Comparison of ENCODE assay signal across 8 mouse cellular contexts in genomic region chr11:88164213-88164723, GRCm38 (mm10). TPM values are rescaled to one million over a fixed set of nuclear protein-coding genes. Genes with fewer than 3 reads are reported as not detected.
DNase-seq lines count a peak whose midpoint lies in the region; ATAC-seq and TF ChIP-seq lines count a peak whose summit lies in the region.
"Had no signal": no experiment of that assay in that cellular context is flagged by ENCODE, and none has a peak within 500 bp of the region (broad histone marks: within the 10 kb centered on the region; RNA-seq: fewer than 3 reads in every experiment).

No protein-coding gene starts in this region.

- H3K9me3 ChIP-seq in E14TG2a.4 (ENCODE audit: low read length): no peaks in the 10 kb centered on the region
- H3K9me3 ChIP-seq in embryonic facial prominence, embryonic 10.5 days: no peaks in the 10 kb centered on the region
- H3K9me3 ChIP-seq in liver, postnatal 0 days (ENCODE audit: low read length): no peaks in the 10 kb centered on the region

- TF ChIP-seq CTCF in kidney, adult 2 months (conservative IDR thresholded peaks at IDR 0.05; ENCODE audit: insufficient read depth, insufficient read length, low read depth, low read length): no peak
- TF ChIP-seq CTCF in E14TG2a.4 (conservative IDR thresholded peaks at IDR 0.05; ENCODE audit: low read length): no peak
- TF ChIP-seq CTCF in liver, postnatal 0 days (IDR thresholded peaks at IDR 0.05; ENCODE audit: low read depth): no peak

- no peaks in the 10 kb centered on the region for H3K36me3 ChIP-seq in kidney, adult 2 months (ENCODE audit: control insufficient read depth, insufficient read depth, low read length)
- no peaks in the 10 kb centered on the region for H3K36me3 ChIP-seq in E14TG2a.4 (ENCODE audit: insufficient read depth, low read length)
- H3K36me3 ChIP-seq in embryonic facial prominence, embryonic 10.5 days (replicated peaks): no peaks in the 10 kb centered on the region
- no peaks in the 10 kb centered on the region for H3K36me3 ChIP-seq in liver, postnatal 0 days (replicated peaks; ENCODE audit: insufficient read depth, low read length)

- 58% methylated on average over 7 of the region's 7 CpGs for WGBS in kidney, adult 2 months
- WGBS in embryonic facial prominence, embryonic 10.5 days: 89% methylated on average over 7 of the region's 7 CpGs
- WGBS in liver, postnatal 0 days (ENCODE audit: insufficient replicate concordance): 40% methylated on average over 7 of the region's 7 CpGs

- no peaks in the 10 kb centered on the region for H3K27me3 ChIP-seq in kidney, adult 2 months (replicated peaks; ENCODE audit: control insufficient read depth, insufficient read depth, low read length)
- peaks cover 19% of the 10 kb centered on the region for H3K27me3 ChIP-seq in E14TG2a.4 (ENCODE audit: insufficient read depth, low read length)
- peaks cover 17% of the 10 kb centered on the region for H3K27me3 ChIP-seq in embryonic facial prominence, embryonic 10.5 days (replicated peaks; ENCODE audit: low read depth, poor library complexity, severe bottlenecking)
- 0 out of 2 replicates have a peak, but pooled peaks cover 3% of the 10 kb centered on the region for H3K27me3 ChIP-seq in liver, postnatal 0 days (ENCODE audit: insufficient read depth, low read length)

- peak overlapping the region; percentile 91 for H3K27ac ChIP-seq in kidney, adult 2 months (ENCODE audit: insufficient read depth, low read depth, low read length)
- H3K27ac ChIP-seq in embryonic facial prominence, embryonic 10.5 days (replicated peaks): peak overlapping the region; percentile 82
- H3K27ac ChIP-seq in liver, postnatal 0 days (ENCODE audit: low read depth): peak overlapping the region; percentile 23; the same call in 1 of the 2 replicates

- H3K9ac ChIP-seq in liver, postnatal 0 days (replicated peaks): no peak overlapping the region

- no peak overlapping the region for H3K4me3 ChIP-seq in kidney, adult 2 months (ENCODE audit: insufficient read depth, low read depth, low read length)
- H3K4me3 ChIP-seq in E14TG2a.4 (replicated peaks; ENCODE audit: low read length): peak overlapping the region; percentile 67
- no peak overlapping the region for H3K4me3 ChIP-seq in embryonic facial prominence, embryonic 10.5 days
- no peak overlapping the region for H3K4me3 ChIP-seq in liver, postnatal 0 days (ENCODE audit: low read depth, low read length)

- peaks cover 37% of the 10 kb centered on the region for H3K4me1 ChIP-seq in kidney, adult 2 months (ENCODE audit: control insufficient read depth, insufficient read depth, low read length)
- H3K4me1 ChIP-seq in E14TG2a.4 (replicated peaks; ENCODE audit: low read depth, low read length): peaks cover 70% of the 10 kb centered on the region
- H3K4me1 ChIP-seq in embryonic facial prominence, embryonic 10.5 days: peaks cover 82% of the 10 kb centered on the region
- peaks cover 18% of the 10 kb centered on the region for H3K4me1 ChIP-seq in liver, postnatal 0 days (ENCODE audit: insufficient read depth)

- ATAC-seq in liver, postnatal 0 days: peak; percentile 18; the same call in 1 of the 2 replicates
- no peak for ATAC-seq in inflammation-experienced regulatory T-cells, adult 6 months

- no peak for TF ChIP-seq EP300 in liver, postnatal 0 days (IDR thresholded peaks at IDR 0.05; ENCODE audit: low read depth)

- DNase-seq in kidney, adult 2 months: no peak
- DNase-seq in kidney, postnatal 10 days: no peak
- DNase-seq in embryonic facial prominence, embryonic 10.5 days (ENCODE audit: low spot score): no peak
- no peak for DNase-seq in liver, postnatal 0 days
- no peak for DNase-seq in right cerebral cortex, postnatal 36 days (ENCODE audit: low spot score in 2 of 2)
- DNase-seq: right cerebral cortex, postnatal 4 days had no signal

- no peak for TF ChIP-seq POLR2A in kidney, adult 2 months (IDR thresholded peaks at IDR 0.05; ENCODE audit: low read depth, low read length)

- no peak overlapping the region for H3K4me2 ChIP-seq in liver, postnatal 0 days (ENCODE audit: low read depth, low read length)

RNA-seq across cellular contexts. Expression of gene Mrps23, which starts 39.9 kb away (rescaled TPM):
- polyA plus RNA-seq in kidney, adult 2 months (2012; rRNA removed): 53.0 and 61.6 TPM in 2 replicates
- polyA plus RNA-seq in embryonic facial prominence, embryonic 10.5 days (2016; fragmentation: Nextera tagmentation; extraction: Ambion mirVana): 60.4 and 71.7 TPM in 2 replicates
- polyA plus RNA-seq in liver, postnatal 0 days (2015; fragmentation: Nextera tagmentation; extraction: Ambion mirVana): 28.7 and 29.3 TPM in 2 replicates
- polyA plus RNA-seq in inflammation-experienced regulatory T-cells, adult 6 months (2017; shearing (Covaris generic)): 100 to 1,000 TPM in 2 of 3 experiments, 10 to 100 TPM in 1; 75.3 to 134 (median 101) TPM

Comparison
In these comparisons a context has a peak if more than half of its experiments do, and no peak if none do; other contexts are left out.
1. H3K27ac ChIP-seq: peak in every context shown above with its lines; median percentile 91 in kidney, adult 2 months; 82 in embryonic facial prominence, embryonic 10.5 days; 23 in liver, postnatal 0 days.